Mouse (Mus musculus) pancreas, adult 10 weeks (tissue): ENCODE results near the gene Gm17467. TPM values are rescaled to one million over a fixed set of nuclear protein-coding genes. Genes with fewer than 3 reads are reported as not detected.

Experiments
- polyA plus RNA-seq: library from polyadenylated mRNA; stranded (reverse); fragments of 350-450 nt; fragmentation: Illumina TruSeq; extraction: RNeasy Lipid Tissue Mini Kit (QIAGEN cat#74804); gene quantifications from one replicate; pipeline ENCODE4 v1.2.3, GENCODE M21; 2015; ENCODE audit warnings: low read depth, low replicate concordance; ENCODE audit not compliant: insufficient read depth

The Gm17467 gene
- not detected for polyA plus RNA-seq

DNA sequence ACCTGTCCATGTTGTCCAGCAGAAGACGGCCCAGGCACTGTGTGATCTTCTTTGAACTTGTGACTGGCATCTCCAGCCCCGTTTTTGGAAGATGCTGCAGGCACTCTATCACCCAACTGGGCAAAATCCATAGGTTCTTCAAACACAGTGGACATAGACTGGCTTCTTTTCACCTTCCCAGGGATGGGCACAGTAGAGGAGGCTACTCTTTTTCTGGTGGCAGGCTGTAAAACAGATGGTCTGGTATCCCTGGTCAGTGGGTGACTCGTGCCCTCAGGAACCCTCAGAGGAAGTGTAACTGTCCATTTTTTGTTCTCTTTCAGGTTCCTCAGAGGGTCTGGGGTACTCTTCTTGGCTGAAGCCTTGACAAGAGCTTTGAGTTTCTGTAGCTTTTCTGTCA lies at the start of gene Gm17467:
TSS of gene Gm17467 (minus strand) at position 101 of the 400 bp plus-strand sequence.

Other genes with a start within 250 kb of the Gm17467 start
- gene Cldn34c2, start 123.1 kb downstream of the Gm17467 start, polyA plus RNA-seq: not detected
- gene Cldn34c3, start 88.9 kb upstream of the Gm17467 start, polyA plus RNA-seq: not detected